Mouse (Mus musculus) stomach, embryonic 15.5 days (tissue): ENCODE data around the gene Erbb4. TPM values are rescaled to one million over a fixed set of nuclear protein-coding genes. Genes with fewer than 3 reads are reported as not detected.

Experiments used
- ATAC-seq: fragments of 200-750 bp; cut with Nextera tagmentation; 2 replicates; pipeline ENCODE4 v1.8.0; 2017; ENCODE audit warnings: low read depth, moderate number of reproducible peaks, moderate TSS enrichment; ENCODE audit not compliant: insufficient read depth, low FRiP score
- H3K27ac ChIP-seq: fragments of 300-500 bp; sonication (generic); 2 replicates; pipeline ENCODE4 v1.5.1; 2015; ENCODE audit warnings: mild to moderate bottlenecking, inconsistent platforms
- H3K27me3 ChIP-seq: fragments of 300-500 bp; sonication (generic); replicated peaks from 2 replicates; pipeline ENCODE4 v1.6.1; 2015; ENCODE audit warnings: inconsistent platforms
- H3K36me3 ChIP-seq: fragments of 300-500 bp; sonication (generic); 2 replicates; pipeline ENCODE4 v1.6.1; 2015; ENCODE audit warnings: inconsistent platforms
- H3K4me1 ChIP-seq: fragments of 300-500 bp; sonication (generic); 2 replicates; pipeline ENCODE4 v1.6.1; 2015; ENCODE audit warnings: inconsistent platforms
- H3K4me2 ChIP-seq: fragments of 300-500 bp; sonication (generic); 2 replicates; pipeline ENCODE4 v1.6.1; 2015; ENCODE audit warnings: mild to moderate bottlenecking, inconsistent platforms
- H3K4me3 ChIP-seq: fragments of 300-500 bp; sonication (generic); replicated peaks from 2 replicates; pipeline ENCODE4 v1.5.1; 2015; ENCODE audit warnings: inconsistent platforms
- H3K9ac ChIP-seq: fragments of 300-500 bp; sonication (generic); 2 replicates; pipeline ENCODE4 v1.6.1; 2015; ENCODE audit warnings: inconsistent platforms
- H3K9me3 ChIP-seq: fragments of 300-500 bp; sonication (generic); 2 replicates; pipeline ENCODE4 v1.6.1; 2016; ENCODE audit warnings: inconsistent platforms
- WGBS: fragments of 180-500 bp; shearing (Covaris S2); methylation state at CpG from one replicate; pipeline ENCODE4 v1.1.7; 2015; 5-methylcytosine and 5-hydroxymethylcytosine counted together
- polyA plus RNA-seq: library from polyadenylated mRNA; unstranded; fragments of >200 nt; fragmentation: Nextera tagmentation; extraction: Ambion mirVana; gene quantifications from 2 replicates; pipeline ENCODE4 v1.2.1, GENCODE M21; 2015

Gene Erbb4
- polyA plus RNA-seq, 1 experiment from 2014 or later = 0.14 TPM

DNA sequence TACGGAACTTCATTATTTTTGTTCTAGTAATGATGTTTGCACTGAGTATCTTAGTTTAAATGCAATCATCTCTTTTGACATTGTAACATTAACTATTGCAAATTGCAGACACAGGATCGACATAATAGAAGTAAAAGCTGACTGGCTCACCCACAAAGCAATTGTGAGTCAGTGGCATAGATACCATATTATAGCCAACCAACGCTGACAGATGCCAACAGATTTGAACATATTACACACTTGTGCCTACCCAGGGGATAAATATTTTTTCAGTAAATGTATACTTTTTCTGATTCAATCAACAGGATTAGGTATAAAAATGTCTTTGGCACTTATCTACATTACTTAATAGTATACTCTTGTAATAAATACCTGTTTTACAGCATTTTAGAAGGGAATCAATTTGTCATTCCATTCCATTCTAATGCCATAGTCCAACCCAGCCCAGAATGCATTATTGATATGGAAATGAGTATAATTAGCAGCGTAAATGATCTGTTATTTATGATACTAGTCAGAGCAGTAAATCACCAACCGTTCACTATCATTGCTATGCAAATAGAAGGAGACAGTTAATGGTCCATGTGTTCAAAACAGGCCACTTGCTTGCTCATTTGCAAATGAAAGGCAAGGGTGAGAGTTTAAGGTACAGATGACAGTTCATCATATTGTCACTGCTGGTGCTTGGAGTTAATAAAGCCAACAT is 97.9 kb downstream of the Erbb4 start:
- no peaks in the 10 kb centered on the region for H3K36me3 ChIP-seq
- WGBS = 81% methylated on average over 5 of the region's 5 CpGs
- H3K4me2 ChIP-seq = no peak overlapping the region

DNA sequence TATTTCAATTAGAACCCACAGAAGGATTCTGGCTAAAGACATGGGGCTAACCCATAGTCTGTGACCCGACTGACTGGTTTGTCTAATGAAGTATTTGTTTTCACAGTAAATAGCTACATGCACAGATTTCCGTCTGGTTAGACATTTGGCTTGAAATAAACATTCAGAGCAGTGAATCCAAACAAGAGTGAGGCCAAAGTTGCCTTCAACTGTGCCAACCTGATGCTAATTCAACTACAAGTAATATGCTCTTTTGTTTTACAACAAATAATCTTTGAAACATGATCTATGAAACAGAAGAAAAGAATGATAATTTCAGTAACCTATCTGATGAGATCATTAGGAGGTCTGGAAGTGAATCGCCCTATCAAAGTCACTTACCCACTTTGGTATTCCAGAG is 106.5 kb downstream of the Erbb4 start:
- Histone ChIP-seq H3K9me3 (no peaks in the 10 kb centered on the region), H3K36me3 (no peaks in the 10 kb centered on the region), H3K9ac (no peak overlapping the region), H3K27ac (no peak overlapping the region), H3K27me3 (no peaks in the 10 kb centered on the region), H3K4me3 (no peak overlapping the region), H3K4me1 (no peaks in the 10 kb centered on the region), H3K4me2 (no peak overlapping the region)
- no peak for ATAC-seq
- WGBS = 63% methylated on average over 3 of the region's 3 CpGs

More for the DNA sequence above, 97.9 kb downstream of the Erbb4 start:
- no peaks in the 10 kb centered on the region for H3K4me1 ChIP-seq
- no peak overlapping the region for H3K4me3 ChIP-seq
- H3K27me3 ChIP-seq = no peaks in the 10 kb centered on the region
- H3K27ac ChIP-seq = no peak overlapping the region
- ATAC-seq = no peak
- H3K9ac ChIP-seq = no peak overlapping the region
- no peaks in the 10 kb centered on the region for H3K9me3 ChIP-seq

DNA sequence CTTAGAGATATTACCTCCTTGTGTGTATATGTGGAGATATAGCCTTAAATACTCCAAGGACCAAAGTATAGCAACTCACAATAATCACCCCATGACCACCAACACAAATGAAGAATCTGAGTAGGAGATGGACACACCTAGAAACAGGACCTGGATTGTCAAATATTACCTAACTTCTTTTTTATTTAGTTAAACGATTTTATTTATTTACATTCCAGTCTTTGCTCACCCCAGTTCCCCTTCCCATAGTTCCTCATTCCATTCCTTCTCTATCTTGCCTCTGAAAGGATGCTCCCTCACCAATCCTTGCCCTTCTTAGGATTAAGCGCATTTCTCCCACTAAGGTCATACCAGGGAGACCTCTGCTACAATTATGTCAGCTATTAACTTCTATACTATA is 128.6 kb downstream of the Erbb4 start:
- H3K4me3 ChIP-seq = no peak overlapping the region
- H3K9ac ChIP-seq = no peak overlapping the region
- H3K4me1 ChIP-seq = no peaks in the 10 kb centered on the region
- no peak overlapping the region for H3K4me2 ChIP-seq
- no peak for ATAC-seq
- H3K36me3 ChIP-seq = no peaks in the 10 kb centered on the region
- H3K27ac ChIP-seq = no peak overlapping the region
- no peaks in the 10 kb centered on the region for H3K9me3 ChIP-seq
- WGBS = 58% methylated on average over 2 of the region's 2 CpGs
- H3K27me3 ChIP-seq = no peaks in the 10 kb centered on the region

DNA sequence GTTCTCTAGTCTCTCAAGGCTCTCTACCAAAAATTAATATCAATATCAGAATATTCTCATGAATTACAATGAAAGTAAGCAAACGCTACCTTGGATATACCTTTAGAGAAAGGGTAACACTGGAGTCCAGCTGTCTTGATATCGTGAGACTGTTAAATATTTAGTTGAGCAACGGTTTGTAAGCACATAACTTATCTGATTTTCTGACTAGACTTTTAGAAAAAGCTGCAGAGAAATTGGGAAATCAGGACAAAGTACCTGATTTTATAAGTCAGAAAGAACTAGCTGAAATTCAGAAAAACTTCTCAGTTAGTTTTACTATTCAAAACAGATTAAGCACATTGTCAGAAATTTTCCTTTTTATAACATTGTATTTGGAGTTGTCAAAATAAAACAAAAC is 129.3 kb downstream of the Erbb4 start:
- ATAC-seq = no peak
- Histone ChIP-seq H3K4me2 (no peak overlapping the region), H3K27me3 (no peaks in the 10 kb centered on the region), H3K4me3 (no peak overlapping the region), H3K4me1 (no peaks in the 10 kb centered on the region), H3K36me3 (no peaks in the 10 kb centered on the region), H3K9ac (no peak overlapping the region), H3K9me3 (no peaks in the 10 kb centered on the region), H3K27ac (no peak overlapping the region)
- 67% methylated on average over 3 of the region's 3 CpGs for WGBS

DNA sequence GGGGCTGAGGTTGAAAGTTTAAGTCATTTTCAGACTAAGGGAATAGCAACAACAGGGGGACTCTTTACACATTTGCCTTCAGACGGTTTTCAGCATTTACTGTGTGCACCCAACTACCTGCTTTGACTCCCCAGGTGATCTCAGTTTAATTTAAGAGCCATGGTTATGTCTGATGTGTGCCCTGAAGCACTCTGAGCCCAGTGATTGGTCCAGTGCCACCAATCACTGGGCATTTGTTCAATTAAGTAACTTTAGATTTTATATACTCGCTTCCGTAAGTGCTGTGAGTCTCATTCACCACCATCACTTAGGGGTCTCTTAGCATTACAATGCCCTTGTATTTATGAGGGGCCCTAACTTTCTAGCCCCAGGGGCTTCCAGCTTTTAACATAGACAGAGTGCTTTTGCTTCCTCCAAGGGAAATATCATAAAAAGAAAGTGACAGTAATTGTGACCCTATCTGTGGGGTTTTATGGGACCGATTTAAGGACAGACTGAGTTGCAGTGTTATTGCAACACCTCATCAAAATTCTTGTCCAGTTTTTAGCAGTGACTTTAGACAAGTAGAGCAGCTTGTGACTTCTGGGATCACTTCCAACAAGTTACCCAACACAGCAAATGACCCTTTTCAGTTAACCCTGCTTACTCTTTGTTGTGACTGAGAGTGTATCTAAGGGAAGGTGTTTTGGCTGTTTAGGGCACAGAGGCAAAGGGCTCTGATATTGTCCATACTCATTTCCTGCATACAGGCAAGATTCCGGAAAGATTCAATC is 134.3 kb downstream of the Erbb4 start:
- H3K4me3 ChIP-seq = no peak overlapping the region
- no peak overlapping the region for H3K4me2 ChIP-seq
- WGBS = 73% methylated on average over 5 of the region's 5 CpGs
- H3K36me3 ChIP-seq = no peaks in the 10 kb centered on the region
- no peak overlapping the region for H3K27ac ChIP-seq
- ATAC-seq = no peak
- H3K27me3 ChIP-seq = no peaks in the 10 kb centered on the region
- H3K4me1 ChIP-seq = no peaks in the 10 kb centered on the region
- H3K9me3 ChIP-seq = no peaks in the 10 kb centered on the region
- no peak overlapping the region for H3K9ac ChIP-seq

- no peak for ATAC-seq
- Histone ChIP-seq H3K9me3 (no peaks in the 10 kb centered on the region), H3K4me2 (no peak overlapping the region), H3K36me3 (no peaks in the 10 kb centered on the region), H3K27me3 (no peaks in the 10 kb centered on the region), H3K4me1 (no peaks in the 10 kb centered on the region), H3K4me3 (no peak overlapping the region), H3K9ac (no peak overlapping the region), H3K27ac (no peak overlapping the region)
Observed at GRCm38 (mm10) chr1:68964127-68964526, 143.7 kb downstream of the Erbb4 start.

GRCm38 (mm10) chr1:68961365-68962116 is 146.3 kb downstream of the Erbb4 start:
- Histone ChIP-seq H3K36me3 (no peaks in the 10 kb centered on the region), H3K9ac (no peak overlapping the region), H3K4me2 (no peak overlapping the region), H3K9me3 (no peaks in the 10 kb centered on the region), H3K27ac (no peak overlapping the region), H3K4me3 (no peak overlapping the region), H3K4me1 (no peaks in the 10 kb centered on the region), H3K27me3 (no peaks in the 10 kb centered on the region)
- 62% methylated on average over 2 of the region's 2 CpGs for WGBS
- ATAC-seq = no peak

DNA sequence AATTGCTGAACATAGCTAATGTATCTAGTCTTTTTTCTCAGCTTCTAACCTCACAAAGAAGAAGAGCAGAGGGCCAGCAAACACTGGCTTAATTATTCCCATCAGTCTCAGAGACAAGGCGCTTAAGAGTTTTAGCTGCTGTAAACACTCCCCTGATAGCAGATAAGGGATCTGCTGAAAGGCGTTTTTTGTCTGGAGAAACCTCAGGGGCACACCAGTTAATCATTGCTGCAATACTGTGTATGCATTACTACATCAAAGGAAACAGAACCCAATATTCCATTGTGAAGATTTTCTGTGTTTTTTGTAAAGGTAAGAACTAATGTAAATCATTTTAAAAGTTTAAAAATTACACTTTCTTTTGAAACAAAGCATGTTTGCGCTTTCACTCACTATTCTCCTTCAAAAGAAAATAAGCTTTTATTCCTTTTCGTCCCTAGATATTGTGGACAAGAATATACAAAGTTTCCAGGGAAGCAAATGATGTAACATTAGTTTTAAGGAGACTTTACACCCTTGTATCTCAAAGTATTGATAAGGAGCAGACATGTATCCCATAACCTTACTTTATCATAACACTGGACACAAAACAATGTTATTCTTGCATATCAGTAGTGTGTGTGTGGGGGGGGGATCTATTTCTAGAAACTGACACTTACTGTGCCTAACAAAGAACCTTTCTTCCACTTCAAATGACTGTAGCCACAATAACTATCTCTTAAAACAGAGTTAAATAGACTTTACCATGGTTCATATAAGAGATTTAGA is 150.9 kb downstream of the Erbb4 start:
- no peak overlapping the region for H3K27ac ChIP-seq
- H3K9ac ChIP-seq = no peak overlapping the region
- no peaks in the 10 kb centered on the region for H3K27me3 ChIP-seq
- no peak overlapping the region for H3K4me2 ChIP-seq
- H3K4me3 ChIP-seq = no peak overlapping the region
- WGBS = 23% methylated on average over 4 of the region's 4 CpGs
- no peaks in the 10 kb centered on the region for H3K9me3 ChIP-seq
- no peak for ATAC-seq
- no peaks in the 10 kb centered on the region for H3K4me1 ChIP-seq
- H3K36me3 ChIP-seq = no peaks in the 10 kb centered on the region

DNA sequence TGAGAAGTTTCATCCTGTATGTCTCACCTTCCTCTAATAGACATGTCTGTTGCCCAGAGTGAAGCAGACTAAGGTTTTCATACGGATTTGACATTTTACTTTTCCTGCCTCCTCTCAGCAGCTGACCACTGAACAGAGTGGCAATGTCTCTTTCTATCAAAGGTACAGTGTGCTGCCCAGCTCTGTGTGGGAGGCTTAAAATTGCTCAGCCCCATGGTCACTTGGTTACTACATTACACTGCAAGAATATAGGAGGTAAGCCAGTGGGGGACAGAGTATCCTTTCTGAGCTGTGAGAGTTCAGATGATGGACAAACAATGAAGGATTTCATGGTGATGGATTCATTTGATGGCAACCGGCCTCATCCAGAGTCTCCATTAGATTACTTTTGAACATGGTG is 152.4 kb downstream of the Erbb4 start:
- Histone ChIP-seq H3K4me2 (no peak overlapping the region), H3K27me3 (no peaks in the 10 kb centered on the region), H3K4me3 (no peak overlapping the region), H3K27ac (no peak overlapping the region), H3K4me1 (no peaks in the 10 kb centered on the region), H3K9me3 (no peaks in the 10 kb centered on the region), H3K36me3 (no peaks in the 10 kb centered on the region), H3K9ac (no peak overlapping the region)
- 57% methylated on average over 2 of the region's 2 CpGs for WGBS
- no peak for ATAC-seq

- no peak for ATAC-seq
- 53% methylated on average over 2 of the region's 2 CpGs for WGBS
Observed at GRCm38 (mm10) chr1:68943141-68943540, 164.7 kb downstream of the Erbb4 start.

GRCm38 (mm10) chr1:68934804-68935203 is 173.1 kb downstream of the Erbb4 start:
- H3K9ac ChIP-seq = no peak overlapping the region
- no peak for ATAC-seq
- no peak overlapping the region for H3K4me2 ChIP-seq
- no peaks in the 10 kb centered on the region for H3K27me3 ChIP-seq
- no peaks in the 10 kb centered on the region for H3K9me3 ChIP-seq
- no peak overlapping the region for H3K27ac ChIP-seq
- no peak overlapping the region for H3K4me3 ChIP-seq
- H3K36me3 ChIP-seq = no peaks in the 10 kb centered on the region
- no peaks in the 10 kb centered on the region for H3K4me1 ChIP-seq

More at GRCm38 (mm10) chr1:68943141-68943540, 164.7 kb downstream of the Erbb4 start:
- H3K4me2 ChIP-seq = no peak overlapping the region
- no peaks in the 10 kb centered on the region for H3K36me3 ChIP-seq
- no peak overlapping the region for H3K4me3 ChIP-seq
- no peaks in the 10 kb centered on the region for H3K9me3 ChIP-seq
- H3K27ac ChIP-seq = no peak overlapping the region
- H3K27me3 ChIP-seq = no peaks in the 10 kb centered on the region
- no peaks in the 10 kb centered on the region for H3K4me1 ChIP-seq
- no peak overlapping the region for H3K9ac ChIP-seq
